Mouse (Mus musculus) MN1 (cell line): Measurements from ENCODE around the gene Cul9.
A peak's percentile ranks its signal among the peaks of the same experiment; 100 is the strongest.
"Not testable (repeated sequence)": the region's sequence is repeated elsewhere in the genome, so short reads cannot be mapped to it uniquely, and the experiment has no call there.

ENCODE experiments used
- DNase-seq: peaks from one replicate; pipeline ENCODE4 v3.0.0-alpha.2; 2016; ENCODE audit warnings: low spot score

Cul9 gene

DNA sequence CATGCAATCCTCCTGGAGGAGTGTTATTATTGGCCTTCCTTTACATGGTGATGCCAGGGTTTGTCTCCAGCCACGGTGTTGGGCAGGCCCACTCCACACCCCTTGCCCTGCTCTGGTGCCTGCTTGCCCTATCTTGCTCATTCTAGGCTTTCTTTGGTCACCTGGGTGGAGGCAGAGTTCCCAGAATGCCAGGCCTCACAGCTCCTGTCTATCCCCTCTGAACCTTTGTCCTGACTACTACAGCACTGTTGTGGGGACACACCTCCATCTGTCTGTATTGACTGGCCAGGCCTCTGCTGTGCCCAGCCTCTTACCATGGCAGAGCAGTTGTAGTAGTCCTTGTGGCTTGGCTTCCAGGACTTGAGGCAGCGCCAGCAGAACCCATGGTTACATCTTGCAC is 43.4 kb downstream of the Cul9 start:
- DNase-seq, result no peak

DNA sequence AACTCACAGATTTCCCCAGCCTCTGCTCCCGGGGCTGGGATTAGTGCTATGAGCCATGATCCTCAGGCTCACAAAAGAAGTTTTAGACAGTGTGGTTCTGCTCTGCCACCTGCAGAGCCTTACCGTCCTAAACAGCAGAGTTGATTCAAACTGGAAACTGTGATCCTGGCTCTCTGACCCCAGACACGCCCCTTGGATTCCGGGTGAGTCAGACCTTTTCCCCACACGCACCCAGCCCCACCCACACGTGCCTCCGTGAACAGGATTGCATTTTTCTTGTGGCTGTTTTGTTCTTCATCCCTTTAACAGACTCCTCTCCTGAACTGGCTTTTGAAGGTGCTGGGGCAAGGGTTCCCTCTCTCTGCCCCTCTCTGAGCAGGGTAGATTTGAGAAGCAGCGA is 48.2 kb downstream of the Cul9 start:
- DNase-seq, result peak; percentile 68

DNA sequence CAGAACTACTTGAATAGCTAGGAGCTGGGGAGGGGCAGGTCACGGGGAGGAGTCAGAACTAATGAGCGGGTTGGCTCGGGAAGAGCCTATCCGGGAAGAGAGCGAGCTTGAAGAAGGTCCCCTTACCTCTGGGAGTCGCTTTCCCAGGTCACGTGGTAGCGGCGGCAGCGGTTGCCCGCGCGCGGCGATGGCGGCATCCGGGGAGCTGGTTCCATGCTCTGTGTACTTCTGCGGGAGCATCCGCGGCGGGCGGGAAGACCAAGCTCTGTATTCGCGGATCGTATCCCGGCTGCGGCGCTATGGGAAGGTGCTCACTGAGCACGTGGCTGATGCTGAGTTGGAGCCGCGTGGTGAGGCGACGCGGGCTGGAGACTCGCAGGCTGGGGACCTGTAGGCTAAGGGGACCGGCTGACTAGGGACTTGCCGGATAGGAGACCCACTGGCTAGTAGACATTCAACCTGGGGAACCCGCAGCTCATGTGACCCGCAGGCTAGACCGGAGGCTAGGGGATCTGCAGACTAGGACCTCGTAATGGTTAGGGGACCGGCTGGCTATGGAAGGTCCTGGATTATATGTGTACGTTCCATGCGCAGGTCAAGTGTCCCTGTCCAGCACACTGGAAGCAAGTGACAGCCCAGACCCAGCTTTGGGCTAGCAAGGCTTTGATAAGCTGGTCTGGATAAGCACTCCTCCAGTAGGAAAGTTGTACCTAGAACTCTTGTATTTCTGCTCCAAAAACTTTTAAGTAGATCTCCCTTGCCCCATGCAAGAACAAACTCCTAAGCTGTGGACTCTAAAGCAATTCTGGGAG is 49.4 kb downstream of the Cul9 start, which contains the start of gene Dnph1:
TSS of gene Dnph1 (plus strand) at position 89 of the 812 bp plus-strand sequence.
- peak; percentile 92 for DNase-seq

DNA sequence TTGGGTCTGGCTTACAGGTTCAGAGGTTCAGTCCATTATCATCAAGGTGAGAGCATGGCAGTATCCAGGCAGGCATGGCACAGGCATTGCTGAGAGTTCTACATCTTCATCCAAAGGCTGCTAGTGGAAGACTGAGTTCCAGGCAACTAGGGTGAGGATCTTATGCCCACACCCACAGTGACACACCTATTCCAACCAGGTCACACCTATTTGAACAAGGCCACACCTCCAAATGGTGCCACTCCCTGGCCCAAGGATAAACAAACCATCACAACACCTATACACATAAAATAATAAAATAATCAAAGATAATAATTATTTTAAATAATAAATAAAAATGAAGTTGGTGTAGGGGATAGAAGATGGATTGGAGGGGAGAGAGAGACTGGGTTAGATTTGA is 50.1 kb downstream of the Cul9 start:
- not testable (repeated sequence) for DNase-seq

DNA sequence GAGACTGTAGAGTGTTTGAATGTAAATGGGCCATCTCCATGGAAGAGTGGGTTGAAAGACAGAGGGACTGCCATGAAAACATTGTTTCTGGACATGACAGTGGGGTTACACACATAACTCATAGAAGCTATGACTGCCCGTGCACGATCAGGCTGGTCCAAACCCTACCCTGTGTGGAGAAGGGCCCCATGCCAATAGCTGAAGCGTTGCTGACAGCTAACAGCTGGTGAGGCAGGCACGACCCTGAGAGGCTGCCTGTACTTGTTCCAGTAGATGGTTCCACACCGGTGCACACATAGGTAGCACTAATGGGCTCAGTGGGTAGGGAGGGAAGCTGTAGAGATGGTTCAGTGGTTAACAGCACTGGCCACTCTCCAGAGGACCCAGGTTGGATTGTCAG is 50.7 kb downstream of the Cul9 start:
- no peak for DNase-seq

DNA sequence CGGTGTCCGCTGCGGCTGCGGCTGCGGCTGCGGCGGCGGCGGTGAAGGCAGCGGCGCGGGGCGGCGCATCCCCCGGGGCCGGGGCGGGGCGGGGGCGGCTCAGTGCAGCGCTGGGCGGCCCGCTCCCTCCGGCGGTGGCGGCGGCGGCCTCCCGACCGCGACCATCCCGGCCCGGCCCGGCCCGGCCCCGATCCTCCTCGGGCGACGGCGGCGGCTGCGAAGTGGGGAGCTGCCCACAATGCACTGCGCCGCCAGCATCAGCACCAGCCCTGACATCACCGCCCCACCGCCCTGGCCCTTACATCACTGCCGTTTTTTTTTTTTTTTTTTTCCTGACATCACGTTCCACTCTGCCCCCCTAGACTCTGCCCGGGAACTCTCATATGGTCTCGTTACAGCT is 58.8 kb downstream of the Cul9 start, which contains the start of gene Ttbk1:
TSS of gene Ttbk1 (minus strand) at position 245 of the 400 bp plus-strand sequence.
- DNase-seq, result peak; percentile 78

DNA sequence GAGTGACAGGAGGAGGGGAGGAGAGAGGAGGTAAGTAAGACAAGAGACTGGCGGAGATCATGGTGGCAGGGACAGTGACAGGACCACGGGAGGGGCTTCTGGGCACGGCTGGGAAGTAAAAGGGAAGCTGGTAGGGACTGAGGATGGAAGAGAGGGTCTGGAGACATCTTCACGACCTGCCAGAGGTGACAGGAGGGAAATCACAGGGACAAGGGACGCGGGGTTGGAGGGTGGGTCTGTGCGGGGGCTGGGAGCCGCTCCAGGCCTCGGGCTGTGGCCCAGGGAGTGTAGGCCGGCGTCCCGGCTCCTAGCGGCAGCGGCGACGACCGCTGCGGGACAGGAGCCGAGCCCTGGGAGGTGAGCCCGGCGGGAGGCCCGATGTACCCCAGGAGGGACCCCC is 59.2 kb downstream of the Cul9 start:
- DNase-seq, result peak; percentile 45

DNA sequence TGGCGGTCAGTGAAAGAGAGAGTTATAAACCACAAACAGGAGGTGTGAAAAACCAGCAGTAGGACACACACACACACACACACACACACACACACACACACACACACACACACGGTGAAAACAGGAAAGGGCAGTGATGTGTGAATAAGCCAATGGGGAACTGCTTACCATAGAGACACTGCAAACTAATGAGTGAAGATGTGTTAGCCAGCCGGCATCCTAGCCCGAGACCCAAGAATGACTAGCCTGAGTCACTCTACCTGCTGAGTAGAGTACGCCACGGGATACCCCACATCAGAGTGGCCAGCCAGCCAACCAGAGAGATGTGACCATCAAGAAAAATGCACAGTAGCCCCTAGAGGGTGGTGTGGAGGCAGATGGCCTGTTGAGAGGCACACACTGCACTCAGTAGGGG is 61.7 kb downstream of the Cul9 start:
- DNase-seq, result no peak

DNA sequence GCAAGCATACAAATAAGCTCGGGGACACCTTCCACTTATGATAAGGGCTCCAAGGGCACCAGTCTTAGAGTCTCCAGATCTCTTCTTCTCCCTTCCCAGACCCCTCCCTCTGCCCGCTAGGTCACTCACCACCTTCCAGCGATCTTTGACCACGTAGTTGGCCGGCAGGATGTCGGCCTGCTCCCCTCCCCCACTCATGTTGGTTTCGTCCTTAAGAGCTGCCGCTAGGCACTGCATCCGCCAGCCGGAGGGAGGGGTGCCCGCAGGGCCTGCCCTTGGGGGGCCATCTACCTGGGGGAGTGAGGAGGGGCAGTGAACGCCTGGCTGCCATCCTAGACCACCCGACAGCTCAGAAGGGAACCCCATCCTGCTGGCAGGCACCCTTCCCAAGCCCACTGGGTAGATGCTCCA is 62.2 kb downstream of the Cul9 start:
- DNase-seq, result no peak

DNA sequence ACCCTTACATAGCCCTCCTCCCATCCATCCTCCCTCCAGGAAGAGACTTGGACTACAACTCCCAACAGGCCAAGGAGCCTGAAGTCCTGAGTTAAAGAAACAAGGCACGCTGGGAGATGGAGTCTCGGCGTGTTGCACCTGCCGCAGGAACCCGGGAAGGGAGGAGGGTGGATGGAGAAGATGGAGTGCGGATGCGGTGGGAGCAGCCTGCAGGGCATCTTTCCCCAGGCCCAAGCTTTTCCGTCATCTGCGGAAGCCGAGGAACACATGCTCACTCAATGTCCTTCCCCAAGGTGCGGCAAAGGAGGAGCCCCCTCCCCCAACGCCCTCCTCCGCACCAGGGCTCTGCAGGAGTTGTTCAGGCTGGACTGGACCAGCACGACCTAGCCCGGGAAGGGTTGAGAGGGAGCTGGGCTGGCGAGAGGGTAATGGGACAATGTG is 62.6 kb downstream of the Cul9 start:
- DNase-seq, result no peak

DNA sequence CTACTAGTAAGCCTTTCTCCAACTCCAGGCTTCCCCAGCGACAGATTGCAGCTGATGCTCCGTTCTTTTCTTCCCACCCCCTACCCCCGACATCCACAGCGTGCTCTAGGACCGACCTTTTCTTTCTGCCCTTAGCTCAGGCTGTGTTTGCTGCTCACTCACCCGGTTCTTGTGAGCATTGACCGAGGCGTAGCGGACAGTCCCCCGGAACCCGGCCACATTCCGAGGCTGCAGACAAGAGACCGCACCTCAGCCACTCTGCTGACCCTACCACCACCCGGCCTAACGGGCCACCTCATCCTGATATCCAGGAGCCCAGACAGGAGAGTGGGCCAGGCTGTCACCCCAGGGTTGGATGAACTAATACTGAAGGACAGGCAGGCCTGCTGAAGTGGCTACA is 68.9 kb downstream of the Cul9 start:
- no peak for DNase-seq

DNA sequence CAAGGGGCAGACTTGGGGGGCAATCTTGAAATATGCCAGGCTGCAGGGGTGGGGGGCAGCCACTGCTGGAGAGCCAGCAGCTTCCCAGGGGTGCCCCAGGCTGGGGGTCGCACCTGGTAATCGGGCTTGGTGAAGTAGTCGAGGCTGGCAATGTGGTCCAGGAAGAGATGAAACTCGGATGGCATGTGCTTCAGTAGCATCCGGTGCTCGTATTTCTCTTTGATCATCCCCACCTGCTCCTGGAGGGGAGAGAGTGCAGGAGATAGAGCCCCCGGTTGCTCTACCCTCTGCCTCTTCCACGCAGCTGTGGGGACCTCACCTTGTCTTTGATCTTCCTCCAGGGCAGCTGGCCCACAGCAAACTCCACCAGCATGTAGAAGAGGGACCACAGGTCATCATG is 69.6 kb downstream of the Cul9 start:
- no peak for DNase-seq

DNA sequence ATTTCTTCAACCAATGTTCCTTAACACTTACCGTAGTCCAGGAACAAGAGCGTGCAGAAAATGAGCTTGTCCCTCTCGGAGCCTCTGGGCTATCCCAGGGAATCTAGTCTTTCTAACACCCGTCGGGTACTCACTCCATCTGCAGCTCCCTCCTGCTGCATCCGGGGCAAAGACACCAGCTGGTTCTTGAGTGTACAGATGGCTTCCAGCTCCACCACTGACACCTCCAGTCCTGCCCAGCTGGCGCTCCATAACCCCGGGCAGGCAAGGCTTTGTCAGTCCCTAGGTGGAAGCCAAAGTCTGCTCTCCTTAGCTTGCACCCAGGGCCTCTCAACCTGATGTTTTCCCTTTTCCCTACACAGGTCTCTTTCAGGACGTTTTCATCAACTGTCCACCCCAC is 78.4 kb downstream of the Cul9 start:
- DNase-seq, result no peak

DNA sequence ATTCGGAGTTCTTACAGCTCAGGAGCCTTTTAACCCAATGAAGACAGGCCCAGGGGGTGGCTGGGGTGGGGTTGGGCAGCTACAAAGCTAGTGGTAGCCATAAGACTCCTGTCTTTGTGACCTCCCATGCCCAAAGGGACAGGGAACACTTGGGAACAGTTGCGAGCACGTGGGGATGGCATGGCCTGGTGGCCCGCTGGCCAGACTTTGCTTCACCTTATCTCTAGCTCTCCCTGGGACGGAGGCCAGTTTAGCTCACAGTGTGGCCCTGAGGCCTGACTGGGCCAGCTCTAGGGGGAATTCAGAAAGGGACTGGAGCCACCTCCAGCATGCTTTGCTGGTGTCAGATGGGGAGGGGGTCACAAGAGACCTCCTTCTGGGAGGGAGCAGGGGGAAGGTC is 84.0 kb downstream of the Cul9 start:
- no peak for DNase-seq

DNA sequence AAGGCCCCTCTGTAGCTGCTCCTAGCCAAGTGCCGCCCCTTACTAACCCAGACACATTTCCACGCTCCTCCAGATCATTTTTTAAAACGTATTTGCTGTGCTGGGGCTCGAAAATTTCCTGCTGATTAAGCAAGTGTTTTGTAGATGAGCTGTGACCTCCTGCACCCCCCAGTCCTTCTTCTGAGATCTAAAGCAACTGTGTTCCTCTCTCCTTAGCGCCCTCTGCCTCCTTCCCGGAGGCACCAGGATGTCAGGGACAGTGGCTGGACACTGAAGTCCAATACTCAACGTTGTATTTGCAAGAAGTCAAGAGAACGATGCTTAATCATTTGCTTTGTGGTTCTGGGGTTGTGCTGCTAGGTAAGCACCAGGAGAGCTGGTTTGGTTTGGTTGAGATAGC is 84.8 kb downstream of the Cul9 start:
- no peak for DNase-seq

DNA sequence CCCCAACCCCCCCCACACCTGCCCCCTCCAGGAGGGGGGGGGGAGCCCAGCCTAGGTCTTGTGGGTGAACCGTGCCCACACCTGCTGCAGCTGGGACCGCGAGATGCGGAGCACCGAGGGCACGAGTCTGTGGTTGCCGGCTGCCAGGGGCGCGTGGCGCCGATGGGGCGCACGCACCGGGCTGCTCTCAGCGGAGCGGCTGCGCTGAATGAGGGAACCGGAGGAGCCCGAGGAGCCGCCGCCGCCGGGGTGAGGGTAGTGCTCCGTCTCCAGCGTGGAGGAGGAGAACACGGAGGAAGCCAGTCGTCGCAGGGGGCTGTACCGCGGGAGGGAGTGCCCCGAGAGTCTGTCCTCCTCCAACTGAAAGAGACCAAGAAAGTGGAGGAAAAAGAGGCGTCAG is 85.5 kb downstream of the Cul9 start:
- DNase-seq, result no peak

DNA sequence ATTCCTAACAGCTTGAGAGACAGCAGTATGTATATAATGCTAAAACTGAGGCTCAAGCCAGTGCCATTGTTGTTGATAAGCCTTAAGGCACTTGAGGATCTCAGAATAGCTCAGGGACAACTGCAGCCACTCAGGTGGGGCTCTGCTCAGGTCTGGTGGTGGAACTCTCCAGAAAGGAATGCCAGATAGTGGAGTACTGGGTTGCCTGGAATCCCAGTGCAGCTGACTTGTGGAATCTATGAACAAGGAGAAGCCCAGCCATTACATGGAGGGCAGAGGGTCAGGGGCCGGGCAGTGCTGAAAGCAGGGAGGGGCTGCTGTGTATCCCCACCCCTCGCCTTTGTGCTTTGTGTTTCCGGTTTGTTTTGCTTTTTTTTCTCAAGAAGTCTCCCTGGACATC is 87.7 kb downstream of the Cul9 start:
- DNase-seq, result no peak

DNA sequence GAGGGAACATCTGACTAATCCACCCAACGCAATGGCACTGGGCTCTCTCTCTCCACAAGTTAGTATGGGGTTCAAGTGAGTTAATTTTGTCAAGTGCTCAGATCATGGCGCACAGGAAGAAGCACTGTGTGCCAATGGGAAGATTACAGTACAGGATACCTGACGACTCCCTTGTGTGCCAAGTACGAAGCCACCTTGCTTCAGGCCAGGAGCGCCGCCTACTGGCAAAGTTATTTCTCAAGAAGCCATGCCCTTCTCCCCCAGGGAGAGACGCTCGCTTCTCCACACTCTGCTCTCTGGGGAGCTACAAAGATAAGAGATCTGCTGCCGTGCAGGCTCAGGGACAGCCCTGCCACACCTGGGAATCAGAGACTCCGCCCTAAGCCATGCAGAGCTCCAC is 88.4 kb downstream of the Cul9 start:
- no peak for DNase-seq

DNA sequence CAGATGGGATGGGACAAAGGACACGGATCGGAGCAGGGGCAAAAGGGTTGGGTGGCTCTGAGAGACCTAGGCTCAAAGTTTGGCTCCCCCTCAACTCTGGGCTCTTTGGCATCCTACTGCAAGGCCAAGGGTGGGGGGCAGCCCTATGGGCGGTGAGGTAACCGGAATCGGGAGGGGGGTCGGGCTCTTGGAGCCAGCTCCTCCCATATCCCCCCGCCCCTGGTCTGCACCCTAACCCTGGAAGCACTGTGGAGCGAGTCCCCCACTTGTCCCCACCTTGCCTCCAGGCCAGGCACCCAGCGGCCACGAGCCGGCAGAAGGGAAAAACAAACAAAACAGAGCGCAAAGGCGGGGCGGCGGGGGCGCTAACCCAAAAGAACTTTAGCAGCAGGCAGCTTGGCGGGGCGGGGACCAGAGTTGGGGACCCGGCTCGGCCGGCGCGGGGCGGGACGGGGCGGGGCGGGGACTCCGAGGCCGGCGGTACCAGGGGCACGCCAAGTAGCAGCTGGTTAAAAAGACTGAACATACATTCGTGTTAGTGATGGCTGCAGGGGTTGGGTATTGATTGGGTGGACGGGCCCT is 91.0 kb downstream of the Cul9 start:
- no peak for DNase-seq

DNA sequence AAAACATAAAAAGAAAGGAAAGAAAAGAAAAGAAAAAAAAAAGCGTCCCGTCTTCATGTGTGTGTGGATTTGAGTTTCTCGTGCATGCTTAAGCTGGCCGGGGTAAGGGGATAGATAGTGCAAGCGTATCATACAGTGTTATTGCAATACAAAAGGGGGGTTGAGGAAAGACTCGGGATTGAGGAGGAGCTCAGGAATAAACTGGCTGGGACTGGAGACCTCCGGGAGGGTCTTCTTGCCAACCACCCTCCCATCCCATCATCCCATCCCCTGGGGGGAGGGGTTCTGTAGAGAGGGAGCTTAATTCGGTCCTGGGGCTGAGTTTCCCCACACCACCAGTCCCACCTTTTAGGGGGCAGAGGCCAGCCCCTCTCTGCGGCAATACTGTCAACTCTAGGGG is 91.6 kb downstream of the Cul9 start:
- no peak for DNase-seq

DNA sequence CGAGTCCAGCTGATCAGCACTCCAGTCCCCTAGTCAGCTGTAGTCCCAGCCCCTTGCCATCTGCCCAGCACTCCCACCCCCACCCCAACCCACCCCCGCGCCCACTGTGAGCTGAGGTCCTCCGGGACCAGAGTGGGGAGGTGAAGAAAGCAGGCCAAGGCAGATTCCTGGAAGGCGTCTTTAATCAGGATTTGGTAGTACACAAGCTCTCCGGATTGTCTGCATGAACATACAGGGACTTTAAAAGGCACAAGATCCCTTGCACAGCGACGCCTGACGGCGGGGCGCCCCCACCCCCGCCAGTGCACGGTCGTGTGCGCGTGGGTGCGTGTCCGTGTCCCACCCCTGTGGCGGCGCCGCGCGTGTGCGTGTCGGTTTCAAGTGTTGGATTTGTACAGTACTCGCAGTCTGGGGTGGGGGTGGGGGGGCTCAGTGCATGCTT is 92.2 kb downstream of the Cul9 start:
- DNase-seq, result no peak

DNA sequence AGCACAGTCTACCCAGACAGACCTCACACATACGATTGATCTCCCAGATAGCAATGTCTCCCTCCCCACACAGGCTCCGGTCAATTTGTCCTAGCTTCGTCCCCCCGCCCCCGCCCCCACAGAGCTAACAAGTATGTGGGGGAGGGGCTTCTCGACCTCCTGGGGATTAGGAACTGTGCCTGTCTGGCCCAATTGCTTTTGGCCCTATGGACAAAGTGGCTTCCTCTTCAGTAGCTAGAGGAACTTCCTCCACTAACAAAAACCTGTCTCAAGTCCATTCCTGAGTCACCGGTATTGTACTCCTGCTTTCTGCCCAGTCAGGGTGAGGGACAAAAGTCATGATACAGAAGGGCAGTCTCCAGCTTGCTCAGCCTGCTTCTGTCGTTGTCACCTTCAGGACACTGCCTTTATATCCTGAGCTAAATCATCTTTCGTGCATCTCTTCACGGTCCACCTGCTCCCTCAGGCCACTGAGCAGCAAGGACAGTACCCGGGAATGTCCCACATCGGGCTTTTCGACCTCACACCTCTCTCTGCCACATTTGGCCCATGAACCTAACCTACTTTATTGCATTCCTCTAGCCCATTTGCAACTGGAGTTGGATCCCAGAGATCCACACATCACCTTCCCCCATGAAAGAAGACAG is 92.8 kb downstream of the Cul9 start:
- DNase-seq, result no peak

DNA sequence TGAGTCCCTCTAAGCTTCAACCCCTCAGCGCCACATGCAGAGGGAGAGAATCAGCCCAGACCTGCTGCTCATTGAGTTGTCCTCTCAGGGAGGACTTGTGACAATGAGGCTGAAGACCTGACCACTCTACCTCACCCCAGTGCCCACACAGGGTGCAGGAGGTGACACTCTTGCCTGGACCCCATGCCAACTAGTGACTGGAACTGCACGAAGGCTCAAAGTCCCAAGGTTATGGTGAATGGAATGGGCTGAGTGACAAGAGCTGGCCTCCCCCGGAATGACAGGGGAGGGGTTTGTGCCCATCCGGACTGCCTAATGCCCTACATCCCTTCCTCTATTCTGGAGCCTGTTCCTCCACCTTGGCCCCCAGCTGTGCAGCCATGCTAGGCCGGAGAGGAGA is 93.5 kb downstream of the Cul9 start:
- DNase-seq, result no peak
